Mouse (Mus musculus): ENCODE results near the gene Med8. TPM values are rescaled to one million over a fixed set of nuclear protein-coding genes. Genes with fewer than 3 reads are reported as not detected.
A peak's percentile ranks its signal among the peaks of the same experiment; 100 is the strongest.

Med8 gene
- 18.1 and 21.8 TPM in 2 replicates for polyA plus RNA-seq (2012; rRNA removed)

- H3K36me3 ChIP-seq (ENCODE audit: control insufficient read depth, insufficient read depth, low read length) = peaks cover 21% of the 10 kb centered on the region
- H3K27me3 ChIP-seq (ENCODE audit: control insufficient read depth, insufficient read depth, low read length) = no peaks in the 10 kb centered on the region
- peak within 1 kb of the TSS; percentile 87 for H3K27ac ChIP-seq (ENCODE audit: insufficient read depth, low read length)
- WGBS = under 1% methylated on average over 53 of the region's 53 CpGs
- H3K4me3 ChIP-seq (ENCODE audit: extremely low read depth, insufficient read depth, insufficient read length) = peak within 1 kb of the TSS; percentile 94
- peak; percentile 85 to 92 for DNase-seq (ENCODE audit: low read depth in 1 of 2, low spot score in 2 of 2)
- peaks cover 5% of the 10 kb centered on the region; the same call in 1 of the 2 replicates for H3K4me1 ChIP-seq (ENCODE audit: control insufficient read depth, insufficient read depth, insufficient read length)
- TF ChIP-seq CTCF (IDR thresholded peaks at IDR 0.05; ENCODE audit: extremely low read depth, insufficient read depth, insufficient read length, insufficient replicate concordance) (no peak), POLR2A (IDR thresholded peaks at IDR 0.05; ENCODE audit: low read depth, low read length) (peak; percentile 67)
Measured at GRCm38 (mm10) chr4:118409142-118409900, at the start of gene Med8, which contains the start of gene Szt2. Gene Med8 (plus strand): TSS chr4:118409337. Gene Szt2 (minus strand): TSS chr4:118409273.

DNA sequence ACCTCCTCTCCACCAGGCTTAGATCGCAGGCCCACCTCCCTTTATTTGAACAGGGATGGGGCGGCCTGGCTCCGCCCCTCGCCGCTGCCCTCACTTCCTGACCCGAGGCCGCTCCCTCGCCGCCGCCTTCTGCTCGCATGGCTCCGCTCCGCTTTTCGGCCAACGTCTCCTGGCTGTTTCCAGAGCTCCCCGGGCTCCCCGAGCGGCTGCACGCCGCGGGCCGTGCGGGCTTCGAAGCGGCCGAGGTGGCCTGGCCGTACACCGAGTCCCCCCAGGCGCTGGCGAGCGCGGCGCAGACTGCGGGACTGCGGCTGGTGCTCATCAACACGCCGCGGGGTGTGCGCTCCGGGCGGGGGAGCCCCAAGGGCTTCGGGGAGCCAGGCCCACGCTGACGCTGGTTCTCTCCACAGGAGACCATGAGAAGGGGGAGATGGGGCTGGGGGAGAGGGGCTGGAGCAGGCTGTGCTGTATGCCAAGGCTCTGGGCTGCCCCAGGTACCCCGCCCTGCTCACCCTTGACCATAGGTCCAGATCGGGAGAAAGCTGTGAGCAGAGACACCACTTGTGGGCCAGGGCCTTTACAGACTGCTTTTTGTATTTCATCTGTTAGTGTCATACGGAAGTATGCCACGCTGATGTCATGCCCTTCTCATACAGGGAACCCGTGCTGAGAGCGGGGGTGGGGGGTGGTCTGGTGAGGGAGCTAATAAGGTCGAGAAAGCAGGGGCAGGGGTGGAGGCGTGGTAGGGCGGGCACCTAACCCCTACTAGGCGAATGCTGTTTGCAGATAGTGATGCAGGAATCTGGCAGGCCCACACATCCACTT is 49.0 kb upstream of the Med8 start:
- Histone ChIP-seq H3K27me3 (ENCODE audit: control insufficient read depth, insufficient read depth, low read length) (no peaks in the 10 kb centered on the region), H3K27ac (ENCODE audit: insufficient read depth, low read length) (peak overlapping the region; percentile 50), H3K4me3 (ENCODE audit: extremely low read depth, insufficient read depth, insufficient read length) (peak overlapping the region; percentile 76), H3K36me3 (ENCODE audit: control insufficient read depth, insufficient read depth, low read length) (peaks cover 15% of the 10 kb centered on the region), H3K4me1 (ENCODE audit: control insufficient read depth, insufficient read depth, insufficient read length) (peaks cover 4% of the 10 kb centered on the region; the same call in 1 of the 2 replicates)
- peak in 1 of 2 experiments; percentile 63 for DNase-seq (ENCODE audit: low read depth in 1 of 2, low spot score in 2 of 2)
- 3% methylated on average over 54 of the region's 54 CpGs for WGBS
- no peak for TF ChIP-seq CTCF (IDR thresholded peaks at IDR 0.05; ENCODE audit: extremely low read depth, insufficient read depth, insufficient read length, insufficient replicate concordance)
- TF ChIP-seq POLR2A (IDR thresholded peaks at IDR 0.05; ENCODE audit: low read depth, low read length) = no peak; the same call in 1 of the 2 replicates

GRCm38 (mm10) chr4:118361451-118361850 is 47.7 kb upstream of the Med8 start:
- DNase-seq (ENCODE audit: low read depth in 1 of 2, low spot score in 2 of 2) = no peak
- Histone ChIP-seq H3K27ac (ENCODE audit: insufficient read depth, low read length) (no peak overlapping the region), H3K4me3 (ENCODE audit: extremely low read depth, insufficient read depth, insufficient read length) (no peak overlapping the region), H3K4me1 (ENCODE audit: control insufficient read depth, insufficient read depth, insufficient read length) (peaks cover 4% of the 10 kb centered on the region; the same call in 1 of the 2 replicates), H3K36me3 (ENCODE audit: control insufficient read depth, insufficient read depth, low read length) (peaks cover 17% of the 10 kb centered on the region), H3K27me3 (ENCODE audit: control insufficient read depth, insufficient read depth, low read length) (no peaks in the 10 kb centered on the region)
- WGBS = 91% methylated on average over 5 of the region's 5 CpGs
- TF ChIP-seq POLR2A (IDR thresholded peaks at IDR 0.05; ENCODE audit: low read depth, low read length) (no peak), CTCF (IDR thresholded peaks at IDR 0.05; ENCODE audit: extremely low read depth, insufficient read depth, insufficient read length, insufficient replicate concordance) (no peak)

- no peak for DNase-seq (ENCODE audit: low read depth in 1 of 2, low spot score in 2 of 2)
- Histone ChIP-seq H3K4me3 (ENCODE audit: extremely low read depth, insufficient read depth, insufficient read length) (no peak overlapping the region), H3K27me3 (ENCODE audit: control insufficient read depth, insufficient read depth, low read length) (no peaks in the 10 kb centered on the region), H3K4me1 (ENCODE audit: control insufficient read depth, insufficient read depth, insufficient read length) (peaks cover 4% of the 10 kb centered on the region; the same call in 1 of the 2 replicates), H3K36me3 (ENCODE audit: control insufficient read depth, insufficient read depth, low read length) (peaks cover 21% of the 10 kb centered on the region), H3K27ac (ENCODE audit: insufficient read depth, low read length) (no peak overlapping the region)
- WGBS = 98% methylated on average over 6 of the region's 6 CpGs
- TF ChIP-seq POLR2A (IDR thresholded peaks at IDR 0.05; ENCODE audit: low read depth, low read length) (no peak), CTCF (IDR thresholded peaks at IDR 0.05; ENCODE audit: extremely low read depth, insufficient read depth, insufficient read length, insufficient replicate concordance) (no peak)
Measured at GRCm38 (mm10) chr4:118362879-118363278, 46.3 kb upstream of the Med8 start.

- DNase-seq (ENCODE audit: low read depth in 1 of 2, low spot score in 2 of 2) = no peak
- peaks cover 23% of the 10 kb centered on the region for H3K36me3 ChIP-seq (ENCODE audit: control insufficient read depth, insufficient read depth, low read length)
- 95% methylated on average over 3 of the region's 3 CpGs for WGBS
- no peak overlapping the region for H3K27ac ChIP-seq (ENCODE audit: insufficient read depth, low read length)
- H3K4me1 ChIP-seq (ENCODE audit: control insufficient read depth, insufficient read depth, insufficient read length) = peaks cover 4% of the 10 kb centered on the region; the same call in 1 of the 2 replicates
- no peak overlapping the region for H3K4me3 ChIP-seq (ENCODE audit: extremely low read depth, insufficient read depth, insufficient read length)
- no peak for TF ChIP-seq POLR2A (IDR thresholded peaks at IDR 0.05; ENCODE audit: low read depth, low read length)
- TF ChIP-seq CTCF (IDR thresholded peaks at IDR 0.05; ENCODE audit: extremely low read depth, insufficient read depth, insufficient read length, insufficient replicate concordance) = no peak
- H3K27me3 ChIP-seq (ENCODE audit: control insufficient read depth, insufficient read depth, low read length) = no peaks in the 10 kb centered on the region
Measured at GRCm38 (mm10) chr4:118363985-118364384, 45.2 kb upstream of the Med8 start.

- Histone ChIP-seq H3K36me3 (ENCODE audit: control insufficient read depth, insufficient read depth, low read length) (peaks cover 26% of the 10 kb centered on the region), H3K4me3 (ENCODE audit: extremely low read depth, insufficient read depth, insufficient read length) (no peak overlapping the region), H3K27me3 (ENCODE audit: control insufficient read depth, insufficient read depth, low read length) (no peaks in the 10 kb centered on the region), H3K4me1 (ENCODE audit: control insufficient read depth, insufficient read depth, insufficient read length) (peaks cover 4% of the 10 kb centered on the region; the same call in 1 of the 2 replicates), H3K27ac (ENCODE audit: insufficient read depth, low read length) (no peak overlapping the region)
- WGBS = 97% methylated on average over 13 of the region's 13 CpGs
- no peak for DNase-seq (ENCODE audit: low read depth in 1 of 2, low spot score in 2 of 2)
- no peak for TF ChIP-seq CTCF (IDR thresholded peaks at IDR 0.05; ENCODE audit: extremely low read depth, insufficient read depth, insufficient read length, insufficient replicate concordance)
- TF ChIP-seq POLR2A (IDR thresholded peaks at IDR 0.05; ENCODE audit: low read depth, low read length) = no peak
Measured at GRCm38 (mm10) chr4:118364641-118365040, 44.5 kb upstream of the Med8 start.

Measured in spleen, adult 2 months (tissue).